Comparison of ENCODE assay signal across 33 mouse cellular contexts in genomic region chr6:88946442-88946841, GRCm38 (mm10). TPM values are rescaled to one million over a fixed set of nuclear protein-coding genes. Genes with fewer than 3 reads are reported as not detected.
DNase-seq lines count a peak whose midpoint lies in the region; ATAC-seq and TF ChIP-seq lines count a peak whose summit lies in the region.
"Had no signal": no experiment of that assay in that cellular context is flagged by ENCODE, and none has a peak within 500 bp of the region (broad histone marks: within the 10 kb centered on the region; RNA-seq: fewer than 3 reads in every experiment).

No protein-coding gene starts in this region.

- no peaks in the 10 kb centered on the region for H3K79me2 ChIP-seq in heart, adult 2 months (replicated peaks; ENCODE audit: control insufficient read depth, insufficient read depth, low read length)

- intact Hi-C loops in heart, adult 2 months (cut with DNase I): no loop called here

- H3K9ac ChIP-seq in heart, adult 2 months (ENCODE audit: low read depth, low read length): 0 out of 2 replicates have a peak overlapping the region, but pooled peaks have one; percentile 49
- no peak overlapping the region for H3K9ac ChIP-seq in heart, embryonic 12.5 days
- H3K9ac ChIP-seq in hindbrain, embryonic 13.5 days: no peak overlapping the region; the same call in 1 of the 2 replicates
- no peak overlapping the region for H3K9ac ChIP-seq in hindbrain, embryonic 12.5 days
- H3K9ac ChIP-seq: embryonic facial prominence, embryonic 13.5 days; hindbrain, embryonic 15.5 days; intestine, embryonic 15.5 days; limb, embryonic 12.5 days; midbrain, embryonic 15.5 days; neural tube, embryonic 12.5 days; stomach, embryonic 15.5 days had no signal

- no peak for TF ChIP-seq CTCF in heart, adult 2 months (IDR thresholded peaks at IDR 0.05)

- peaks cover 3% of the 10 kb centered on the region; the same call in 1 of the 2 replicates for H3K4me1 ChIP-seq in heart, adult 2 months (ENCODE audit: control insufficient read depth, insufficient read depth, low read length)
- H3K4me1 ChIP-seq in heart, embryonic 12.5 days (replicated peaks): peaks cover 15% of the 10 kb centered on the region
- peaks cover 36% of the 10 kb centered on the region for H3K4me1 ChIP-seq in hindbrain, embryonic 13.5 days (replicated peaks)
- peaks cover 34% of the 10 kb centered on the region for H3K4me1 ChIP-seq in hindbrain, embryonic 12.5 days
- H3K4me1 ChIP-seq: intestine, embryonic 15.5 days; stomach, embryonic 15.5 days had no signal

- no peaks in the 10 kb centered on the region for H3K36me3 ChIP-seq in heart, adult 2 months (ENCODE audit: control insufficient read depth, insufficient read depth, low read length)
- H3K36me3 ChIP-seq in heart, embryonic 12.5 days: no peaks in the 10 kb centered on the region
- H3K36me3 ChIP-seq in hindbrain, embryonic 13.5 days: no peaks in the 10 kb centered on the region
- no peaks in the 10 kb centered on the region for H3K36me3 ChIP-seq in hindbrain, embryonic 12.5 days
- H3K36me3 ChIP-seq: embryonic facial prominence, embryonic 13.5 days; forebrain, embryonic 10.5 days; G1E; hindbrain, embryonic 15.5 days; intestine, embryonic 15.5 days; limb, embryonic 12.5 days; midbrain, embryonic 15.5 days; neural tube, embryonic 12.5 days; stomach, embryonic 15.5 days had no signal

- no peak overlapping the region for H3K4me2 ChIP-seq in heart, embryonic 12.5 days
- H3K4me2 ChIP-seq in hindbrain, embryonic 13.5 days: no peak overlapping the region
- H3K4me2 ChIP-seq in hindbrain, embryonic 12.5 days (replicated peaks): no peak overlapping the region
- H3K4me2 ChIP-seq: embryonic facial prominence, embryonic 13.5 days; hindbrain, embryonic 15.5 days; intestine, embryonic 15.5 days; limb, embryonic 12.5 days; liver, embryonic 11.5 days; midbrain, embryonic 15.5 days; neural tube, embryonic 12.5 days; stomach, embryonic 15.5 days had no signal

- TF ChIP-seq POLR2A in heart, adult 2 months (IDR thresholded peaks at IDR 0.05; ENCODE audit: insufficient read depth, low read depth, low read length): no peak

- H3K27ac ChIP-seq in heart, adult 2 months: no peak overlapping the region
- no peak overlapping the region for H3K27ac ChIP-seq in heart, embryonic 12.5 days (ENCODE audit: poor library complexity, severe bottlenecking)
- H3K27ac ChIP-seq in hindbrain, embryonic 13.5 days: peak overlapping the region; percentile 58; the same call in 1 of the 2 replicates
- H3K27ac ChIP-seq in hindbrain, embryonic 12.5 days: no peak overlapping the region
- H3K27ac ChIP-seq: embryonic facial prominence, embryonic 13.5 days; forebrain, embryonic 10.5 days; gastrocnemius, adult 2 months; hindbrain, embryonic 15.5 days; intestine, embryonic 15.5 days; layer of hippocampus, adult 2 months; left cerebral cortex, adult 2 months; limb, embryonic 12.5 days; midbrain, embryonic 15.5 days; neural tube, embryonic 12.5 days; stomach, embryonic 15.5 days had no signal

- no peak for TF ChIP-seq EP300 in heart, adult 2 months (IDR thresholded peaks at IDR 0.05; ENCODE audit: insufficient read depth, low read depth, low read length)

- H3K9me3 ChIP-seq in heart, embryonic 12.5 days (replicated peaks): no peaks in the 10 kb centered on the region
- no peaks in the 10 kb centered on the region for H3K9me3 ChIP-seq in hindbrain, embryonic 13.5 days
- no peaks in the 10 kb centered on the region for H3K9me3 ChIP-seq in hindbrain, embryonic 12.5 days (replicated peaks)
- H3K9me3 ChIP-seq: embryonic facial prominence, embryonic 13.5 days; forebrain, embryonic 10.5 days; G1E; hindbrain, embryonic 15.5 days; intestine, embryonic 15.5 days; limb, embryonic 12.5 days; megakaryocyte, embryonic 14.5 days; midbrain, embryonic 15.5 days; neural tube, embryonic 12.5 days; stomach, embryonic 15.5 days had no signal

- WGBS in heart, adult 2 months: 62% methylated on average over 6 of the region's 6 CpGs
- WGBS in heart, embryonic 12.5 days: 79% methylated on average over 6 of the region's 6 CpGs
- WGBS in hindbrain, embryonic 13.5 days: 70% methylated on average over 6 of the region's 6 CpGs
- WGBS in hindbrain, embryonic 12.5 days: 76% methylated on average over 6 of the region's 6 CpGs

- no peak for ATAC-seq in heart, embryonic 12.5 days (ENCODE audit: insufficient number of reproducible peaks, low FRiP score)
- ATAC-seq in hindbrain, embryonic 13.5 days (ENCODE audit: low FRiP score): no peak
- no peak for ATAC-seq in hindbrain, embryonic 12.5 days (ENCODE audit: low FRiP score)
- ATAC-seq: intestine, embryonic 15.5 days; lung, postnatal 0 days; midbrain, embryonic 15.5 days had no signal

- DNase-seq in adrenal gland, postnatal 10 days: peak; percentile 44
- DNase-seq in adrenal gland, postnatal 14 days: no peak
- peak; percentile 31 to 36 for DNase-seq in heart, adult 2 months
- DNase-seq in right cerebral cortex, postnatal 4 days: peak; percentile 4
- no peak for DNase-seq in right cerebral cortex, postnatal 25 days
- DNase-seq: adrenal gland, postnatal 25 days; cerebellum, adult 18-20 months; cerebellum, postnatal 10 days; gastrocnemius, adult 2 months; gastrocnemius, postnatal 36 days; kidney, adult 2 months; kidney, postnatal 36 days; lung, postnatal 4 days; right cerebral cortex, adult 18-20 months; thymus, postnatal 14 days had no signal

- H3K4me3 ChIP-seq in heart, adult 2 months: no peak overlapping the region
- no peak overlapping the region for H3K4me3 ChIP-seq in heart, embryonic 12.5 days
- no peak overlapping the region for H3K4me3 ChIP-seq in hindbrain, embryonic 13.5 days
- no peak overlapping the region for H3K4me3 ChIP-seq in hindbrain, embryonic 12.5 days
- H3K4me3 ChIP-seq: embryonic facial prominence, embryonic 13.5 days; forebrain, embryonic 10.5 days; gastrocnemius, adult 2 months; hindbrain, embryonic 15.5 days; intestine, embryonic 15.5 days; layer of hippocampus, adult 2 months; left cerebral cortex, adult 2 months; limb, embryonic 12.5 days; megakaryocyte, embryonic 14.5 days; midbrain, embryonic 15.5 days; myocyte; neural tube, embryonic 12.5 days; stomach, embryonic 15.5 days had no signal

- no peaks in the 10 kb centered on the region for H3K27me3 ChIP-seq in heart, adult 2 months (ENCODE audit: control insufficient read depth, insufficient read depth, low read length)
- no peaks in the 10 kb centered on the region for H3K27me3 ChIP-seq in heart, embryonic 12.5 days (replicated peaks)
- no peaks in the 10 kb centered on the region for H3K27me3 ChIP-seq in hindbrain, embryonic 13.5 days
- no peaks in the 10 kb centered on the region for H3K27me3 ChIP-seq in hindbrain, embryonic 12.5 days
- H3K27me3 ChIP-seq: embryonic facial prominence, embryonic 13.5 days; hindbrain, embryonic 15.5 days; intestine, embryonic 15.5 days; limb, embryonic 12.5 days; midbrain, embryonic 15.5 days; neural tube, embryonic 12.5 days; stomach, embryonic 15.5 days had no signal

RNA-seq across cellular contexts. Expression of gene Tpra1, which starts 44.4 kb away (rescaled TPM):
- 10 to 100 TPM; 61.0 to 74.0 TPM for total RNA-seq in adrenal gland, postnatal 10 days (2021)
- total RNA-seq in adrenal gland, postnatal 14 days (2021): 73.2 and 73.8 TPM in 2 replicates
- total RNA-seq in heart, adult 2 months (2021): 10 to 100 TPM; 34.4 to 34.8 TPM
- 88.0 and 118 TPM in 2 replicates for polyA plus RNA-seq in heart, adult 2 months (2012; rRNA removed)
- polyA plus RNA-seq in heart, embryonic 12.5 days (2016; fragmentation: Nextera tagmentation; extraction: Ambion mirVana): 42.8 and 48.0 TPM in 2 replicates
- polyA plus RNA-seq in hindbrain, embryonic 13.5 days (2015; fragmentation: Nextera tagmentation; extraction: Ambion mirVana): 73.6 and 78.8 TPM in 2 replicates
- polyA plus RNA-seq in hindbrain, embryonic 12.5 days (2016; fragmentation: Nextera tagmentation; extraction: Ambion mirVana): 67.3 and 76.0 TPM in 2 replicates

RNA-seq across cellular contexts. Expression of gene Mcm2, which starts 47.9 kb away (rescaled TPM):
- total RNA-seq in adrenal gland, postnatal 10 days (2021): 10 to 100 TPM; 50.0 to 53.5 TPM
- 53.9 and 60.2 TPM in 2 replicates for total RNA-seq in adrenal gland, postnatal 14 days (2021)
- 1 to 10 TPM; 5.3 to 6.1 TPM for total RNA-seq in heart, adult 2 months (2021)
- polyA plus RNA-seq in heart, adult 2 months (2012; rRNA removed): 4.8 and 5.4 TPM in 2 replicates
- 130 TPM in 2 replicates for polyA plus RNA-seq in heart, embryonic 12.5 days (2016; fragmentation: Nextera tagmentation; extraction: Ambion mirVana)
- polyA plus RNA-seq in hindbrain, embryonic 13.5 days (2015; fragmentation: Nextera tagmentation; extraction: Ambion mirVana): 43.0 and 43.7 TPM in 2 replicates
- 119 and 130 TPM in 2 replicates for polyA plus RNA-seq in hindbrain, embryonic 12.5 days (2016; fragmentation: Nextera tagmentation; extraction: Ambion mirVana)

Comparison
In these comparisons a context has a peak if more than half of its experiments do, and no peak if none do; other contexts are left out.
1. DNase-seq: peak in adrenal gland, postnatal 10 days (single experiment), heart, adult 2 months (2 of 2) and right cerebral cortex, postnatal 4 days (single experiment); none in adrenal gland, postnatal 14 days (single experiment) and right cerebral cortex, postnatal 25 days (single experiment).